Mouse (Mus musculus) liver, postnatal 0 days (tissue): ENCODE results near the gene Tmem116.
"Not testable (repeated sequence)": the region's sequence is repeated elsewhere in the genome, so short reads cannot be mapped to it uniquely, and the experiment has no call there.

Experiments
- CTCF ChIP-seq: sonication (generic); IDR thresholded peaks from 2 replicates; pipeline ENCODE4 v1.5.1; 2016; ENCODE audit warnings: antibody characterized with exemption, low read depth
- EP300 ChIP-seq: IDR thresholded peaks from 2 replicates; pipeline ENCODE4 v1.6.1; 2016; ENCODE audit warnings: antibody characterized with exemption, low read depth, mild to moderate bottlenecking

DNA sequence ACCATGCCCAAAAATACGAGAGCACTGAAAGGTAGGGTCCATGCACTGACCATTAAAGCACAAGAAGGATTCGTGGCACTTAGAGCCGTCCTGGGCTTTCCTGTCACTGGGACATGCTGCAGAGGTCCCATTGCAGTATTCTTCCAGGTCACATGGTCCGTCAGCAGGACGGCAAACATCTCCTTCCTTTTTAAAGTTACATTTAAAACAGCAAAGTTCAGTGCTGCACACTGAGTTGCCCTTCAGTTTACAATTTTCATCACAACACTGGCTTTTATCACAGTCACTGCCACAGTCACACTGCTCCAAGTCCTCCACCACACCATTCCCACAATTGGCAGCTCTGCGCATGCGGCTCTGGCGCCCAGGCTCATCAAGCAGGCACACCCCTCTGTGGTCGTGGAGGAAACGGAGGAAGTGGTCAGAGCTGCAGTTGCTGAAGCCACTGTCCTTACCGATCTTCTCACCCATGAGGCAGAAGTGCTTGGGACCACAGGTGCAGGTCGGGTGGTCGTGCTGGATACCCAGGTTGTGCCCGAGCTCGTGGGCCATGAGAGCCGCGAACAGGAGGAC is 49.8 kb downstream of the Tmem116 start:
- not testable (repeated sequence) for TF ChIP-seq CTCF, EP300
